Mouse (Mus musculus): ENCODE data around the gene Aatk.

GRCm38 (mm10) chr11:119959714-119960113, 87.3 kb downstream of the Aatk start:
- TF ChIP-seq CTCF (IDR thresholded peaks at IDR 0.05; ENCODE audit: borderline replicate concordance, extremely low read depth, insufficient read depth, insufficient read length), result no peak
- TF ChIP-seq POLR2A (IDR thresholded peaks at IDR 0.05; ENCODE audit: borderline replicate concordance, extremely low read depth, insufficient read depth, insufficient read length, poor library complexity, severe bottlenecking), result no peak
